Mouse (Mus musculus): ENCODE data around the gene Psph. TPM values are rescaled to one million over a fixed set of nuclear protein-coding genes. Genes with fewer than 3 reads are reported as not detected.

The Psph gene
- polyA plus RNA-seq, 1 experiment from 2014 or later: 46.6 TPM

- ATAC-seq (ENCODE audit: insufficient read depth, low FRiP score): no peak
- Histone ChIP-seq H3K4me2 (ENCODE audit: low read depth, low read length) (no peak overlapping the region), H3K27ac (ENCODE audit: low read length) (no peak overlapping the region), H3K9me3 (replicated peaks; ENCODE audit: control insufficient read depth, low read length) (no peaks in the 10 kb centered on the region), H3K36me3 (ENCODE audit: control insufficient read depth, insufficient read depth, low read length) (peaks cover 13% of the 10 kb centered on the region; the same call in 1 of the 2 replicates), H3K27me3 (ENCODE audit: control insufficient read depth, insufficient read depth, low read length) (no peaks in the 10 kb centered on the region), H3K9ac (ENCODE audit: low read length) (no peak overlapping the region), H3K4me1 (ENCODE audit: control insufficient read depth, insufficient read depth, low read length) (no peaks in the 10 kb centered on the region), H3K4me3 (replicated peaks; ENCODE audit: low read length) (no peak overlapping the region)
- 30% methylated on average over 6 of the region's 6 CpGs for WGBS
Observed at GRCm38 (mm10) chr5:129744050-129744449, 43.2 kb downstream of the Psph start.

GRCm38 (mm10) chr5:129742903-129743488 lies 44.3 kb downstream of the Psph start:
- H3K9ac ChIP-seq (ENCODE audit: low read length): no peak overlapping the region
- no peaks in the 10 kb centered on the region for H3K9me3 ChIP-seq (replicated peaks; ENCODE audit: control insufficient read depth, low read length)
- H3K4me3 ChIP-seq (replicated peaks; ENCODE audit: low read length): no peak overlapping the region
- no peaks in the 10 kb centered on the region for H3K27me3 ChIP-seq (ENCODE audit: control insufficient read depth, insufficient read depth, low read length)
- no peaks in the 10 kb centered on the region for H3K4me1 ChIP-seq (ENCODE audit: control insufficient read depth, insufficient read depth, low read length)
- ATAC-seq (ENCODE audit: insufficient read depth, low FRiP score): peak; percentile 60; the same call in 1 of the 2 replicates
- 56% methylated on average over 7 of the region's 7 CpGs for WGBS
- peaks cover 13% of the 10 kb centered on the region; the same call in 1 of the 2 replicates for H3K36me3 ChIP-seq (ENCODE audit: control insufficient read depth, insufficient read depth, low read length)
- no peak overlapping the region for H3K4me2 ChIP-seq (ENCODE audit: low read depth, low read length)
- H3K27ac ChIP-seq (ENCODE audit: low read length): no peak overlapping the region

GRCm38 (mm10) chr5:129740976-129741375 lies 46.3 kb downstream of the Psph start:
- H3K27me3 ChIP-seq (ENCODE audit: control insufficient read depth, insufficient read depth, low read length): no peaks in the 10 kb centered on the region
- 94% methylated on average over 1 of the region's 1 CpGs for WGBS
- H3K4me3 ChIP-seq (replicated peaks; ENCODE audit: low read length): no peak overlapping the region
- 0 out of 2 replicates have a peak, but pooled peaks cover 7% of the 10 kb centered on the region for H3K36me3 ChIP-seq (ENCODE audit: control insufficient read depth, insufficient read depth, low read length)
- H3K27ac ChIP-seq (ENCODE audit: low read length): no peak overlapping the region
- no peak overlapping the region for H3K4me2 ChIP-seq (ENCODE audit: low read depth, low read length)
- H3K9me3 ChIP-seq (replicated peaks; ENCODE audit: control insufficient read depth, low read length): no peaks in the 10 kb centered on the region
- H3K9ac ChIP-seq (ENCODE audit: low read length): no peak overlapping the region
- H3K4me1 ChIP-seq (ENCODE audit: control insufficient read depth, insufficient read depth, low read length): no peaks in the 10 kb centered on the region
- ATAC-seq (ENCODE audit: insufficient read depth, low FRiP score): no peak

GRCm38 (mm10) chr5:129731021-129731420 lies 56.2 kb downstream of the Psph start:
- Histone ChIP-seq H3K27ac (ENCODE audit: low read length) (no peak overlapping the region), H3K9ac (ENCODE audit: low read length) (no peak overlapping the region), H3K4me2 (ENCODE audit: low read depth, low read length) (no peak overlapping the region), H3K4me1 (ENCODE audit: control insufficient read depth, insufficient read depth, low read length) (peaks cover 38% of the 10 kb centered on the region), H3K9me3 (replicated peaks; ENCODE audit: control insufficient read depth, low read length) (no peaks in the 10 kb centered on the region), H3K27me3 (ENCODE audit: control insufficient read depth, insufficient read depth, low read length) (no peaks in the 10 kb centered on the region), H3K4me3 (replicated peaks; ENCODE audit: low read length) (no peak overlapping the region), H3K36me3 (ENCODE audit: control insufficient read depth, insufficient read depth, low read length) (no peaks in the 10 kb centered on the region)
- no peak for ATAC-seq (ENCODE audit: insufficient read depth, low FRiP score)
- 61% methylated on average over 5 of the region's 5 CpGs for WGBS

GRCm38 (mm10) chr5:129730344-129730743 lies 56.9 kb downstream of the Psph start:
- Histone ChIP-seq H3K9me3 (replicated peaks; ENCODE audit: control insufficient read depth, low read length) (no peaks in the 10 kb centered on the region), H3K4me3 (replicated peaks; ENCODE audit: low read length) (no peak overlapping the region), H3K4me1 (ENCODE audit: control insufficient read depth, insufficient read depth, low read length) (peaks cover 38% of the 10 kb centered on the region), H3K36me3 (ENCODE audit: control insufficient read depth, insufficient read depth, low read length) (no peaks in the 10 kb centered on the region), H3K4me2 (ENCODE audit: low read depth, low read length) (no peak overlapping the region), H3K27ac (ENCODE audit: low read length) (peak overlapping the region; percentile 56), H3K27me3 (ENCODE audit: control insufficient read depth, insufficient read depth, low read length) (no peaks in the 10 kb centered on the region), H3K9ac (ENCODE audit: low read length) (no peak overlapping the region)
- 54% methylated on average over 11 of the region's 11 CpGs for WGBS
- ATAC-seq (ENCODE audit: insufficient read depth, low FRiP score): peak; percentile 82

GRCm38 (mm10) chr5:129729286-129729685 lies 58.0 kb downstream of the Psph start:
- H3K27ac ChIP-seq (ENCODE audit: low read length): peak overlapping the region; percentile 3; the same call in 1 of the 2 replicates
- no peak for ATAC-seq (ENCODE audit: insufficient read depth, low FRiP score)
- 26% methylated on average over 11 of the region's 11 CpGs for WGBS
- H3K36me3 ChIP-seq (ENCODE audit: control insufficient read depth, insufficient read depth, low read length): no peaks in the 10 kb centered on the region
- H3K4me2 ChIP-seq (ENCODE audit: low read depth, low read length): peak overlapping the region; percentile 8; the same call in 1 of the 2 replicates
- H3K4me1 ChIP-seq (ENCODE audit: control insufficient read depth, insufficient read depth, low read length): peaks cover 40% of the 10 kb centered on the region
- H3K4me3 ChIP-seq (replicated peaks; ENCODE audit: low read length): no peak overlapping the region
- H3K27me3 ChIP-seq (ENCODE audit: control insufficient read depth, insufficient read depth, low read length): no peaks in the 10 kb centered on the region
- 0 out of 2 replicates have a peak overlapping the region, but pooled peaks have one; percentile 19 for H3K9ac ChIP-seq (ENCODE audit: low read length)
- no peaks in the 10 kb centered on the region for H3K9me3 ChIP-seq (replicated peaks; ENCODE audit: control insufficient read depth, low read length)

- no peak overlapping the region for H3K4me3 ChIP-seq (replicated peaks; ENCODE audit: low read length)
- H3K4me2 ChIP-seq (ENCODE audit: low read depth, low read length): peak overlapping the region; percentile 51; the same call in 1 of the 2 replicates
- ATAC-seq (ENCODE audit: insufficient read depth, low FRiP score): no peak
- no peaks in the 10 kb centered on the region for H3K27me3 ChIP-seq (ENCODE audit: control insufficient read depth, insufficient read depth, low read length)
- H3K9me3 ChIP-seq (replicated peaks; ENCODE audit: control insufficient read depth, low read length): no peaks in the 10 kb centered on the region
- H3K36me3 ChIP-seq (ENCODE audit: control insufficient read depth, insufficient read depth, low read length): no peaks in the 10 kb centered on the region
- H3K27ac ChIP-seq (ENCODE audit: low read length): no peak overlapping the region
- WGBS: 76% methylated on average over 3 of the region's 3 CpGs
- peaks cover 46% of the 10 kb centered on the region for H3K4me1 ChIP-seq (ENCODE audit: control insufficient read depth, insufficient read depth, low read length)
- no peak overlapping the region for H3K9ac ChIP-seq (ENCODE audit: low read length)
Observed at GRCm38 (mm10) chr5:129726784-129727183, 60.5 kb downstream of the Psph start.

- Histone ChIP-seq H3K4me2 (ENCODE audit: low read depth, low read length) (peak overlapping the region; percentile 51), H3K9me3 (replicated peaks; ENCODE audit: control insufficient read depth, low read length) (no peaks in the 10 kb centered on the region), H3K36me3 (ENCODE audit: control insufficient read depth, insufficient read depth, low read length) (no peaks in the 10 kb centered on the region), H3K4me1 (ENCODE audit: control insufficient read depth, insufficient read depth, low read length) (peaks cover 41% of the 10 kb centered on the region), H3K9ac (ENCODE audit: low read length) (peak overlapping the region; percentile 97), H3K27ac (ENCODE audit: low read length) (peak overlapping the region; percentile 96), H3K4me3 (replicated peaks; ENCODE audit: low read length) (peak overlapping the region; percentile 72), H3K27me3 (ENCODE audit: control insufficient read depth, insufficient read depth, low read length) (no peaks in the 10 kb centered on the region)
- ATAC-seq (ENCODE audit: insufficient read depth, low FRiP score): no peak
- 24% methylated on average over 7 of the region's 7 CpGs for WGBS
Observed at GRCm38 (mm10) chr5:129725774-129726392, 61.4 kb downstream of the Psph start.
